Mouse (Mus musculus): Measurements from ENCODE around the gene Phf3.
"Not testable (repeated sequence)": the region's sequence is repeated elsewhere in the genome, so short reads cannot be mapped to it uniquely, and the experiment has no call there.

Gene Phf3

GRCm38 (mm10) chr1:30873541-30874260 is at the start of gene Phf3:
TSS of gene Phf3 (minus strand) at chr1:30873921.
- in situ Hi-C loops (cut with MboI; ENCODE audit: low sequenced_read_pairs), result no loop called here

GRCm38 (mm10) chr1:30922237-30922636 is 48.5 kb upstream of the Phf3 start:
- in situ Hi-C loops (cut with MboI; ENCODE audit: low sequenced_read_pairs), result no loop called here

- in situ Hi-C loops (cut with MboI; ENCODE audit: low sequenced_read_pairs), result no loop called here
These were observed 47.5 kb upstream of the Phf3 start for GRCm38 (mm10) chr1:30921252-30921651.

GRCm38 (mm10) chr1:30920620-30921177 is 47.0 kb upstream of the Phf3 start:
- in situ Hi-C loops (cut with MboI; ENCODE audit: low sequenced_read_pairs), result no loop called here

- in situ Hi-C loops (cut with MboI; ENCODE audit: low sequenced_read_pairs), result no loop called here
These were observed 36.5 kb upstream of the Phf3 start for GRCm38 (mm10) chr1:30910172-30910571.

- in situ Hi-C loops (cut with MboI; ENCODE audit: low sequenced_read_pairs), result no loop called here
These were observed 35.1 kb upstream of the Phf3 start for GRCm38 (mm10) chr1:30908797-30909196.

- in situ Hi-C loops (cut with MboI; ENCODE audit: low sequenced_read_pairs), result no loop called here
These were observed 29.9 kb upstream of the Phf3 start for GRCm38 (mm10) chr1:30903480-30904218.

- in situ Hi-C loops (cut with MboI; ENCODE audit: low sequenced_read_pairs), result no loop called here
These were observed 25.0 kb upstream of the Phf3 start for GRCm38 (mm10) chr1:30898691-30899090.

GRCm38 (mm10) chr1:30895366-30895765 is 21.6 kb upstream of the Phf3 start:
- in situ Hi-C loops (cut with MboI; ENCODE audit: low sequenced_read_pairs), result not testable (repeated sequence)

GRCm38 (mm10) chr1:30883806-30884205 is 10.1 kb upstream of the Phf3 start:
- in situ Hi-C loops (cut with MboI; ENCODE audit: low sequenced_read_pairs), result not testable (repeated sequence)

GRCm38 (mm10) chr1:30875746-30876145 is 2.0 kb upstream of the Phf3 start:
- in situ Hi-C loops (cut with MboI; ENCODE audit: low sequenced_read_pairs), result no loop called here

GRCm38 (mm10) chr1:30874261-30875131 is 775 bp upstream of the Phf3 start:
- in situ Hi-C loops (cut with MboI; ENCODE audit: low sequenced_read_pairs), result no loop called here

GRCm38 (mm10) chr1:30872836-30873540 is 733 bp downstream of the Phf3 start:
- in situ Hi-C loops (cut with MboI; ENCODE audit: low sequenced_read_pairs), result no loop called here

- in situ Hi-C loops (cut with MboI; ENCODE audit: low sequenced_read_pairs), result no loop called here
These were observed 5.9 kb downstream of the Phf3 start for GRCm38 (mm10) chr1:30867786-30868185.

GRCm38 (mm10) chr1:30852518-30852917 is 21.2 kb downstream of the Phf3 start:
- in situ Hi-C loops (cut with MboI; ENCODE audit: low sequenced_read_pairs), result no loop called here

GRCm38 (mm10) chr1:30851920-30852319 is 21.8 kb downstream of the Phf3 start:
- in situ Hi-C loops (cut with MboI; ENCODE audit: low sequenced_read_pairs), result no loop called here

- in situ Hi-C loops (cut with MboI; ENCODE audit: low sequenced_read_pairs), result no loop called here
These were observed 22.8 kb downstream of the Phf3 start for GRCm38 (mm10) chr1:30850906-30851305.

- in situ Hi-C loops (cut with MboI; ENCODE audit: low sequenced_read_pairs), result no loop called here
These were observed 23.8 kb downstream of the Phf3 start for GRCm38 (mm10) chr1:30849955-30850354.

GRCm38 (mm10) chr1:30847706-30848105 is 26.0 kb downstream of the Phf3 start:
- in situ Hi-C loops (cut with MboI; ENCODE audit: low sequenced_read_pairs), result no loop called here

GRCm38 (mm10) chr1:30839662-30840061 is 34.1 kb downstream of the Phf3 start:
- in situ Hi-C loops (cut with MboI; ENCODE audit: low sequenced_read_pairs), result no loop called here
